Mouse (Mus musculus) cerebellum, adult 11 months (tissue): ENCODE data around the gene Pdzd2.

Experiments used
- DNase-seq: peaks from one replicate; pipeline ENCODE4 v3.0.0; 2022

The Pdzd2 gene

DNA sequence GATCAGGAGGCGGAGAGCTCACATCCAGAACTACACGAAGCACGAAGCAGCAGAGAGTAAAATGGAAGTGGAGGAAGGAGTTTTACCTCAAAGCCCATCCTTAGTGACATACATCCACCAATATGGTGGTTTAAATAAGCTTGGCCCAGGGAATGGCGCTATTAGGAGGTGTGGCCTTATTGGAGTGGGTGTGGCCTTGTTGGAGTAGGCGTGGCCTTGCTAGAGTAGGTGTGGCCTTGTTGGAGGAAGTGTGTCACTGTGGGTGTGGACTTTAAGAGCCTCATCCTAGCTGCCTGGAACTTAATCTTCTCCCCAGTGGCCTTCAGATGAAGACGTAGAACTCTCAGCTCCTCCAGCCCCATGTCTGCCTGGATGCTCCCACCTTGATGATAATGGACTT lies 73.8 kb downstream of the Pdzd2 start:
- no peak for DNase-seq

DNA sequence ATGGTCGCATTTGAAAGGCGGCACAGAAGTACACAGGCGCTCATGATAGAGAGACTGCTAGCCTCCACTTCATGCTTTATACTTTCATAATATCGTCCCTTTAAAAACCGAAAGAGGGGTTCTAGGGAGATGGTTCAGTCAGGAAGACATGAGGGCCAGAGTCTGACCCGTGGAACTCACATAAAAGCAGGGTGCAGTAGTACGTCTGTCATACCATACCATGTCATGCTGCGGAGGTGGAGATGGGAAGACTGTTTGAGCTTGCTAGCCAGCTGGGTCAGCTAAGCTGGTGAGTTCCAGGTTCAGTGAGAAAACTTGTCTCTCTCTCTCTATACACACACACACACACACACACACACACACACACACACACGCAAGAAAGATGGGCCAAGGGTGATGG lies 76.4 kb downstream of the Pdzd2 start:
- DNase-seq: no peak

- DNase-seq: no peak
Measured at GRCm38 (mm10) chr15:12660320-12660719, 79.4 kb downstream of the Pdzd2 start.

DNA sequence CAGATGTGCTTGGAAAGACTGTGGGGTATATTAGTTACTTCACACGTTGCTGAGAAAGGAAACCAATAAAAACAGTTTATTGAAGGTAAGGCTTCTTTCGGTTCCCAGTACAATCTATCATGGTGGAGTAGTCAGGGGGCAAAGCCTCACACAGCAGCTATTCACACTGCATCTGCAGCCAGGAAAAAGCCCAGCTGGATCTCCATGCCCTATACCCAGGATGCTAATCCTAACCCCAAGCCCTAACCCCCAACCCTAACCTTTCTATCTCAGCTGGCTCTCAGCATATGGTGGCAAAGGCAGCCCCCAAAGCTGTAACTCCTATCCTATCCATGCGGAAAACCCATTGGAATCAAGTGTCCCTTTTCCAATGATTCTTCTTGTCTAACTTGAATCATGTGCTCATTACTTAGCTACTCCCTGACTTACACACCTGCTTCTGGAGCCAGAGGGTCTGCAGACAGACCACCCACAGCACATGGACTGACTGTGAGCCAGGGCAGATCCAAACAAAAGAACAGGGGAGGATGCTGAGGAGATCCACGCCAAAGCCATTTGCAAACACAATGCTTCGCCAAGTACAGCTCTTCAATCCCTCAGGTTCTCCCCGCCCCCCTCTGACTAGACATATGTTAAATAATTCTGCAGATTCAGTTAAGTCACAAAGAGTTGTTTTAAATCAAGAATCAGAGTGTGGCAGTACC lies 83.6 kb downstream of the Pdzd2 start:
- DNase-seq: no peak

GRCm38 (mm10) chr15:12655316-12655715 lies 84.4 kb downstream of the Pdzd2 start:
- no peak for DNase-seq

GRCm38 (mm10) chr15:12652336-12653031 lies 87.2 kb downstream of the Pdzd2 start:
- no peak for DNase-seq

DNA sequence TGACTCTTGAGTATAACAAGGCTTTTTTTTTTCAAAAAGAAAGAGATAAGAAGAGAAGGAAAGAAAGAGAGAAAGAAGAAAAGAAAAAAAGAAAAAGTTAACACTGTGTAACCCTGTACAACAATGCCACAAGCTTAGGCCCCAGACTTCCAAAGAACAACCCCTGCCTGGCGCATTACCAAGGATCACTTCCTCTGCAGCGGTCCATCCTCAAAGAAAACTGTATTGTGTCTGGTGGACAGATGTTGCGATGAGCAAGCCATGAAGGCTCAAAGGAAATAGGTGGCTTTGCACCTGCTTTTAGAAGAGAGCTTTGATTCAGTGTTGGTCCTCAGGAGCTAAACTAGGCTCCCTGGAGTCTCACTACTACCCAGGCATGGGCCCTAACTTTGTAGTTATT lies 89.5 kb downstream of the Pdzd2 start:
- DNase-seq: no peak

DNA sequence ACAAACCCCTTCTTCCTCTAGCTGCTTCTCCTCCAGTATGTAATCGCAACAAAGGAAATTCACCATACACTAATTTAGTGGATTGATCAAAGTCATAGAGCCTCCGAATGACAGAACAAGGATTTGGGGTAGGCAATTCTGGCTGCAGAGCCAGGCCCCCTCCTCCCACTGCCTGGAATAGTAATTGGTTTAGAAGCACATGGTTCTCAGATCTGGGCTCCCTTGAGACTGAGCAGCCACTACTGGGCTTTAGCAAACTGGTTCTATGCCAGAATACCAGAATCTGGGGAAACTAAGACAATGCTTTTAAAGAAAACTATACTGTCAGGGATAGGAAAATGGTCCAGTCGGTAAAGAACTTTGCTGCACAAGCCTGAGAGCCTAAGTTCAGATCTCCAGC lies 90.0 kb downstream of the Pdzd2 start:
- DNase-seq: no peak

DNA sequence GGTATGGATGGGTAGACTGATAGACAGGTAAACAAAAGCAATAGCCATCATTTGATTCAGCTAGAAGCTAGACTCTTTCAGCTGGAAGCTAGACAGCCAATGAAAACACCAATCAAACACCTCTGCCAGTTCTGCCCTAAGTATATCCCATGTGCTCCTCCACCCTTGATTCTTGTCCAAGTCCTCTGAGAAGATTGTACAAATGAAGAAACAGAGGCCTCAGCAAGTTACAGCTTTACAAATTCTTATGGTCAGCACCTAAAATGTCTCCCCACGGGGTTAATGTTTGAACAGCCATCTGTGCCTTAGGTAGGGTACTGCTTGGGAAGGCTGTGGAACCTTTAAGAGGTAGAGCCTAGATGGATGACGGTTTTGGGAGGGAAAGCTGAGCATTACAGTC lies 90.6 kb downstream of the Pdzd2 start:
- no peak for DNase-seq

DNA sequence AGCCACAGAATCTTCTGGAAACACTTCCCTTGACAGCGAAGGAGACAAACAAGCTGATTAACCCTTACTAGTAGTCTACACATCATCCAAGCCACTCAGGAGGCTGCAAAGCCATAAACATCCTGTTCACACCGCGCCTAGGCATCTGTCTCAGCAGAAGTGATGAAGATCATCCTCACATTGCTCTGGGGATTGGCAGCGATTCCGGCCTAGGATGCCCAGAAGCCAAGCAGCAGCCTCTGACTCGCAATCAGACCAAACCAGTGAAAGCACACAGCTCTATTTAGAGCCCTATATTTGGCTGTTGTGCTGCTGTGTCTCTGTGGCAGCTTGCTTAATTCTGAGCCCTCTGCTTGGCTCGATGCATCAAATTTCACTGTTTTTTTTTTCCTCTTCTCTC lies 99.0 kb downstream of the Pdzd2 start:
- no peak for DNase-seq

DNA sequence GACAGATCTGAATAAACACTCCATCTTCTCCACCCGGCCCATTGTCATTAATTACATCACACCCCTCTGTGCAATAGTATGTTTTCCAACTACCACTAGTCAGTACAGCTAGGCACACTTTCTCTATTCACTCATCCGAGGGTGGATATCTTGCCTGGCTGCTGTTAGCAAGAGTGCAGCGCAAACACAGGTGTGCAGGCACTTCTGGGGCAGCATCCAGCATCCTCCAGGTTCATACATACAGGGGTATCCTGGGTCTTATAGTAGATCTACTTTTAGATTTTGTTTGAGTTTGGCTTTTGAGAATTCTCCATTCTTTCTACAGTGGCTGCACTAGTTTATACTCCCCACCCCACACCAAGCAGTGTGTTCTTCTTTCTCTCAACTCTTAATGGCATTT lies 99.9 kb downstream of the Pdzd2 start:
- DNase-seq: no peak

GRCm38 (mm10) chr15:12639181-12639580 lies 100.5 kb downstream of the Pdzd2 start:
- DNase-seq: no peak

- DNase-seq: no peak
Measured at GRCm38 (mm10) chr15:12638370-12639030, 101.2 kb downstream of the Pdzd2 start.

DNA sequence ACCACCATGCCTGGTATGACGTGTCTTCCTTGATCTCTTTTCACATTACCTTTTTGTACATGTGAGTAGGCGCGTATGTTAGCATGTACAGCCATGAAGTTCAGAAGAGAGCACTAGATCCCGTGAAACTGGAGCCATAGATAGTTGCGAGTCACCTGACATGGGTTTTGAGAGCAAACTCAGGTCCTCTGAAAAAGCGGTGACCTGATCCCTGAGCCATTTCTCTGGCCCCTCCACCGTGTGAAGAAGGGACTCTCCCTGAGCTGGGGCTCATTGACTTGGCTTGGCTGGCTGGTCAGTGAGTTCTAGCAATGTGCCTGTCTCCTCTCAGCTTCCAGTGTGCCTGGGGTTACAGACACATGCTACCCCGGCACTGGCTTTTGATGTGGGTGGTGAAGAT lies 102.2 kb downstream of the Pdzd2 start:
- no peak for DNase-seq

- DNase-seq: no peak
Measured at GRCm38 (mm10) chr15:12636386-12636785, 103.3 kb downstream of the Pdzd2 start.

DNA sequence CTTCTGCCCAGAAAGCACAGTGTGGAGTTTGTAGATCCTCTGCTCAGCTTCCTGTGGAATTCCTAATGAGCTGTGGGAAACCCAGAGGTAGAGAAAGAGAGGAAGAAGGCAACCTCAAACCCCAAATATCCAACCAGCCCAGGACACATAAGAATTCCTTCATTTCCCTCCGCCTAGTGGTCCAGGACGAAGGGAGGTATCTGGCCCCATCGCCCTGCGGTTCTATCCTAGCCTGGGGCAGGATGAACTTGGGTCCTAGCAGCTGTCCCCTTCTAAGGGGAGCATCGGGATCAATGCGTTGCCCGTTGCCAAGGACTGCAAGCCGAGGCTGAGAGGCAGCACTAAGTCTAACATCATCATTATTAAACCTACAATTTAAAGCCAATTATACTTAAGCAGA lies 104.8 kb downstream of the Pdzd2 start:
- DNase-seq: no peak

DNA sequence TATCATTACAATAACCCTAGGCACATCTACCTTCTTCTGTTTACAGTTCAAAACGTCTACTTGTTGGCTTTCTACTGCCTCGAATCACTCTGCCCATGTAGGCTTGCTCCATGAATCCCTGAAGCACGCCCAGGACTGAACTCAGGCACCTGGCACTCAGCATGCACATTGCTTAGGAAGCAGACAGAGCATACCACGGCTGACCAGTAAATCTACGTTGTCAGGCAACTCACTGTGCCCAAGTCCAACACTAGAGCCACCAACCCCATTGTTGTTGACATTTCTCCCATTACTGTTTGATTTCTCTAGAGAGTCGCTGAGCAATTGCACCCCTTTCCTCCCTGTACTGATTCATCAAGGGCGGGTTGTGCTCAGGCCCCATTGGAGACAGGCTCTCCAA lies 110.6 kb downstream of the Pdzd2 start:
- no peak for DNase-seq

- DNase-seq: no peak
Measured at GRCm38 (mm10) chr15:12628451-12628850, 111.3 kb downstream of the Pdzd2 start.

GRCm38 (mm10) chr15:12626930-12627329 lies 112.8 kb downstream of the Pdzd2 start:
- no peak for DNase-seq

- DNase-seq: no peak
Measured at GRCm38 (mm10) chr15:12626166-12626565, 113.6 kb downstream of the Pdzd2 start.

- DNase-seq: no peak
Measured at GRCm38 (mm10) chr15:12625524-12625923, 114.2 kb downstream of the Pdzd2 start.

- DNase-seq: no peak
Measured at GRCm38 (mm10) chr15:12623521-12623920, 116.2 kb downstream of the Pdzd2 start.

DNA sequence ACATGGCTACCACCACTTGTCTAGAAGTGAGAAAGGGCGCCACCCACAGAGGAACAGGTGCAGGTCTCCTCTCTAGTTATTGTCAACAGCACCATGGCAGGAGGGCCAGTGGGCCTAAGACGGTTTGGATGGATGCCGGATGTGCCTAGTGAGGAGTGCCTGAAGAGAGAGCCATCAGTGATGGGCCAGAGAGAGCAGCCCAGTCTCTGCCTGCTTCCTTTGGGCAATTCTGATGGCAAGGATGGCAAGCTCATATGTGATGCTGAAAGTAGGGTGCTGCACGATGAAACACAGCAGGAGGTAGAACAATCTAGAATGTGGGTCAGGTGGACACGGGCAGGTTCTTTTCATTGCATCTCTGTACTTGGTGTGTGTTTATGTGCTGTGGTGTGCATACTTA lies 117.0 kb downstream of the Pdzd2 start:
- DNase-seq: no peak

- no peak for DNase-seq
Measured at GRCm38 (mm10) chr15:12622093-12622643, 117.6 kb downstream of the Pdzd2 start.
